Mouse (Mus musculus): ENCODE measurements around the gene Slc6a6.

The Slc6a6 gene

GRCm38 (mm10) chr6:91683602-91684473 is at the start of gene Slc6a6:
Slc6a6 (plus strand) TSS chr6:91684053.
- DNase-seq (ENCODE audit: low spot score in 2 of 2) = peak; percentile 89 to 92

- DNase-seq (ENCODE audit: low spot score in 2 of 2) = no peak
Observed at GRCm38 (mm10) chr6:91634417-91634816, 49.4 kb upstream of the Slc6a6 start.

- DNase-seq (ENCODE audit: low spot score in 2 of 2) = no peak
Observed at GRCm38 (mm10) chr6:91634876-91635275, 49.0 kb upstream of the Slc6a6 start.

GRCm38 (mm10) chr6:91638204-91638995 is 45.5 kb upstream of the Slc6a6 start:
- no peak for DNase-seq (ENCODE audit: low spot score in 2 of 2)

- DNase-seq (ENCODE audit: low spot score in 2 of 2) = no peak
Observed at GRCm38 (mm10) chr6:91643011-91643410, 40.8 kb upstream of the Slc6a6 start.

- no peak for DNase-seq (ENCODE audit: low spot score in 2 of 2)
Observed at GRCm38 (mm10) chr6:91643416-91643921, 40.4 kb upstream of the Slc6a6 start.

- DNase-seq (ENCODE audit: low spot score in 2 of 2) = peak; percentile 24 to 36
Observed at GRCm38 (mm10) chr6:91646019-91646418, 37.8 kb upstream of the Slc6a6 start.

GRCm38 (mm10) chr6:91646822-91647221 is 37.0 kb upstream of the Slc6a6 start:
- no peak for DNase-seq (ENCODE audit: low spot score in 2 of 2)

GRCm38 (mm10) chr6:91647385-91647791 is 36.5 kb upstream of the Slc6a6 start:
- DNase-seq (ENCODE audit: low spot score in 2 of 2) = no peak

- DNase-seq (ENCODE audit: low spot score in 2 of 2) = no peak
Observed at GRCm38 (mm10) chr6:91650255-91650654, 33.6 kb upstream of the Slc6a6 start.

GRCm38 (mm10) chr6:91652296-91652695 is 31.6 kb upstream of the Slc6a6 start:
- DNase-seq (ENCODE audit: low spot score in 2 of 2) = no peak

GRCm38 (mm10) chr6:91655244-91655643 is 28.6 kb upstream of the Slc6a6 start:
- DNase-seq (ENCODE audit: low spot score in 2 of 2) = no peak

GRCm38 (mm10) chr6:91655874-91656433 is 27.9 kb upstream of the Slc6a6 start:
- no peak for DNase-seq (ENCODE audit: low spot score in 2 of 2)

- no peak for DNase-seq (ENCODE audit: low spot score in 2 of 2)
Observed at GRCm38 (mm10) chr6:91658288-91658687, 25.6 kb upstream of the Slc6a6 start.

GRCm38 (mm10) chr6:91659841-91660509 is 23.9 kb upstream of the Slc6a6 start:
- DNase-seq (ENCODE audit: low spot score in 2 of 2) = no peak

- no peak for DNase-seq (ENCODE audit: low spot score in 2 of 2)
Observed at GRCm38 (mm10) chr6:91662301-91662700, 21.6 kb upstream of the Slc6a6 start.

GRCm38 (mm10) chr6:91663616-91664015 is 20.2 kb upstream of the Slc6a6 start:
- DNase-seq (ENCODE audit: low spot score in 2 of 2) = no peak

GRCm38 (mm10) chr6:91665267-91665666 is 18.6 kb upstream of the Slc6a6 start:
- no peak for DNase-seq (ENCODE audit: low spot score in 2 of 2)

- no peak for DNase-seq (ENCODE audit: low spot score in 2 of 2)
Observed at GRCm38 (mm10) chr6:91665990-91666700, 17.7 kb upstream of the Slc6a6 start.

- no peak for DNase-seq (ENCODE audit: low spot score in 2 of 2)
Observed at GRCm38 (mm10) chr6:91667141-91667540, 16.7 kb upstream of the Slc6a6 start.

GRCm38 (mm10) chr6:91668276-91668675 is 15.6 kb upstream of the Slc6a6 start:
- DNase-seq (ENCODE audit: low spot score in 2 of 2) = no peak
